Mouse (Mus musculus): ENCODE measurements around the gene Clec11a. TPM values are rescaled to one million over a fixed set of nuclear protein-coding genes. Genes with fewer than 3 reads are reported as not detected.

The Clec11a gene
- polyA plus RNA-seq, 1 experiment from 2014 or later = 4.6 TPM

DNA sequence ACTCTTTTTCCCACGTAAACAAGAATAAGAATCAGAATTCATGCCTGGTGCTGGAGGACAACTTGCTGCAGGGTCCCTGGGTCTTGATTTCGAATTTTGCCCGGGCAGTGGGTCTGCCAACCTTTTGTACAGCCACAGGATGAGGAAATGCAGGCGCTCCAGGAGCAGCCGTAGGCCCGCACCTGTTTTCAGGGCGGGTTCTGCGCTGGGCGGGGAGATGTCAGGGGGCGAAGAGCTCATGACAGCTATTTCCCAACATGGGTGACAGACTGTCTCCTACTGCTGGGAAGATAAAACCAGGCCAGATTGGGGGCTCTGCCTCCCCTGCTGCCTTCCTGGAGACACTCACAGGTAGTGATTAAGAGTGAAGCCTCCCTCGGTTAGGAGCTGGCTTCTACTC is 32.6 kb downstream of the Clec11a start:
- H3K4me3 ChIP-seq (ENCODE audit: low read depth, low read length) = no peak overlapping the region
- H3K4me1 ChIP-seq (ENCODE audit: control insufficient read depth, insufficient read depth, low read length) = no peaks in the 10 kb centered on the region
- no peaks in the 10 kb centered on the region for H3K36me3 ChIP-seq (ENCODE audit: control insufficient read depth, insufficient read depth, low read length)
- 35% methylated on average over 11 of the region's 11 CpGs for WGBS
- no peak for ATAC-seq (ENCODE audit: low read depth)
- H3K27me3 ChIP-seq (ENCODE audit: control insufficient read depth, insufficient read depth, low read length) = no peaks in the 10 kb centered on the region
- H3K4me2 ChIP-seq (ENCODE audit: low read depth, low read length) = no peak overlapping the region
- no peak overlapping the region for H3K27ac ChIP-seq (ENCODE audit: low read depth, low read length)
- H3K9me3 ChIP-seq (ENCODE audit: control insufficient read depth, low read length) = no peaks in the 10 kb centered on the region
- no peak overlapping the region for H3K9ac ChIP-seq (replicated peaks; ENCODE audit: low read depth, low read length)

DNA sequence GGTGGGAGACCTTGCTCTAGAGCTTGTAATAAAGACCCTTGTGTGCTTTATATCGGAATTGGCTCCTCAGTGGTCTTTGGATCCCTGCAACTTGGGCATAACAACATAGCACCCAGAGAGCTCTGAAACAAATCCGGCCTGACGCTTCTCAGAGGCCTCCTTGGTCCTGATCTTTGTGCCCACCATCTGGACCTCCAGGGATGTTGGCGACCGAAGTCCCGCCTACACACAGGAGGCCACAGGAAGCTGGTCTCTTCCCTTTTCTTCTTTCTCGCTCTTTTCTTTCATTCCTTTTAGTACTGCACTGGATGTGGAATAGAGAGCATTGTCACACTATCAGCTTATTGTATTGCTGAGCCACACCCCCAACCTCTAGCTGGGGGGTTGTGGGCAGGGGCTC is 33.3 kb downstream of the Clec11a start:
- H3K4me3 ChIP-seq (ENCODE audit: low read depth, low read length) = no peak overlapping the region
- H3K4me1 ChIP-seq (ENCODE audit: control insufficient read depth, insufficient read depth, low read length) = no peaks in the 10 kb centered on the region
- no peaks in the 10 kb centered on the region for H3K9me3 ChIP-seq (ENCODE audit: control insufficient read depth, low read length)
- no peak for ATAC-seq (ENCODE audit: low read depth)
- no peaks in the 10 kb centered on the region for H3K27me3 ChIP-seq (ENCODE audit: control insufficient read depth, insufficient read depth, low read length)
- no peak overlapping the region for H3K27ac ChIP-seq (ENCODE audit: low read depth, low read length)
- H3K9ac ChIP-seq (replicated peaks; ENCODE audit: low read depth, low read length) = no peak overlapping the region
- WGBS = 59% methylated on average over 7 of the region's 7 CpGs
- no peak overlapping the region for H3K4me2 ChIP-seq (ENCODE audit: low read depth, low read length)
- H3K36me3 ChIP-seq (ENCODE audit: control insufficient read depth, insufficient read depth, low read length) = no peaks in the 10 kb centered on the region

DNA sequence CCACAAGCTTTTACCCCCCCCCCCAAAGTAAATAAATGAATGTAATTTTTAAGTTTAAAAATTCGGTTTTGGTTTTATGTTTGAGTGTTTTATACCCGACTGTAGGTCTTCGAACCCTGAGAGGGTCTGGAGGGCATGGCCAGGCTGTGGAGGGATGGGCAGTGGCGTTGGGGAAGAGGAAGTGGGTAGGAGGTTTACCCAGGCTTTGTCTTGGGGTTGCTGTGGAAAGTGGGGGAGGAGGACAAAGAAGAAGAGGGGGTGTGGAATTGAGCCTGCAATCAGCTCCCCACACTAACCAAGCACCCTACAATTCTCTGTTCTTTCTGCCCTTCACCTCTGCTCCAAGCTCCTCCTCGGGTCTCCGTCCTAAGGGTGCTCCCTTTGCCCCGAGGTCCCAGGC is 34.2 kb downstream of the Clec11a start:
- ATAC-seq (ENCODE audit: low read depth) = no peak
- Histone ChIP-seq H3K27ac (ENCODE audit: low read depth, low read length) (no peak overlapping the region), H3K27me3 (ENCODE audit: control insufficient read depth, insufficient read depth, low read length) (no peaks in the 10 kb centered on the region), H3K36me3 (ENCODE audit: control insufficient read depth, insufficient read depth, low read length) (no peaks in the 10 kb centered on the region), H3K9me3 (ENCODE audit: control insufficient read depth, low read length) (no peaks in the 10 kb centered on the region), H3K4me1 (ENCODE audit: control insufficient read depth, insufficient read depth, low read length) (no peaks in the 10 kb centered on the region), H3K4me2 (ENCODE audit: low read depth, low read length) (no peak overlapping the region), H3K9ac (replicated peaks; ENCODE audit: low read depth, low read length) (no peak overlapping the region), H3K4me3 (ENCODE audit: low read depth, low read length) (no peak overlapping the region)
- 89% methylated on average over 7 of the region's 7 CpGs for WGBS

GRCm38 (mm10) chr7:44271309-44271708 is 35.4 kb downstream of the Clec11a start:
- Histone ChIP-seq H3K4me1 (ENCODE audit: control insufficient read depth, insufficient read depth, low read length) (no peaks in the 10 kb centered on the region), H3K27me3 (ENCODE audit: control insufficient read depth, insufficient read depth, low read length) (no peaks in the 10 kb centered on the region), H3K27ac (ENCODE audit: low read depth, low read length) (no peak overlapping the region), H3K9me3 (ENCODE audit: control insufficient read depth, low read length) (no peaks in the 10 kb centered on the region), H3K9ac (replicated peaks; ENCODE audit: low read depth, low read length) (no peak overlapping the region), H3K4me3 (ENCODE audit: low read depth, low read length) (no peak overlapping the region), H3K36me3 (ENCODE audit: control insufficient read depth, insufficient read depth, low read length) (no peaks in the 10 kb centered on the region), H3K4me2 (ENCODE audit: low read depth, low read length) (no peak overlapping the region)
- 76% methylated on average over 2 of the region's 2 CpGs for WGBS
- ATAC-seq (ENCODE audit: low read depth) = no peak

DNA sequence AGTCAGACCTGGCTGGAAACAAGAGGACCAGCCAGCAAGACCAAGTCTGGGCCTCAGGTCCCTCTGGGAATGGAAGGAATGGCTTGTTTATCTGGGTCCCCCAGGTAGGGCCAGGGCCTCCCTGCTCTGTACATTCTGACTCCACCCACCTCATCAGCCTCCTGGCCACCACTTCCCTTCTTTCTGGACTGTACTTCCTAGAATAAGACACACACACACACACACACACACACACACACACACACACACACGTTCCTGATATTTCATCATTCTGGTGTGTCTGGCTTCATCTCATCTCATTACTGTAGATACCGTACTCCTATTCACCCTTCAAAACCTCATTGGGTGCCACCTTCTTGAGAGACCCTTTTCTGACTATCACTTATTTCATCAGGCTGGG is 37.3 kb downstream of the Clec11a start:
- Histone ChIP-seq H3K9ac (replicated peaks; ENCODE audit: low read depth, low read length) (no peak overlapping the region), H3K27ac (ENCODE audit: low read depth, low read length) (no peak overlapping the region), H3K4me2 (ENCODE audit: low read depth, low read length) (no peak overlapping the region), H3K4me3 (ENCODE audit: low read depth, low read length) (no peak overlapping the region), H3K4me1 (ENCODE audit: control insufficient read depth, insufficient read depth, low read length) (no peaks in the 10 kb centered on the region), H3K9me3 (ENCODE audit: control insufficient read depth, low read length) (no peaks in the 10 kb centered on the region), H3K27me3 (ENCODE audit: control insufficient read depth, insufficient read depth, low read length) (no peaks in the 10 kb centered on the region), H3K36me3 (ENCODE audit: control insufficient read depth, insufficient read depth, low read length) (no peaks in the 10 kb centered on the region)
- ATAC-seq (ENCODE audit: low read depth) = no peak
- 94% methylated on average over 2 of the region's 2 CpGs for WGBS

DNA sequence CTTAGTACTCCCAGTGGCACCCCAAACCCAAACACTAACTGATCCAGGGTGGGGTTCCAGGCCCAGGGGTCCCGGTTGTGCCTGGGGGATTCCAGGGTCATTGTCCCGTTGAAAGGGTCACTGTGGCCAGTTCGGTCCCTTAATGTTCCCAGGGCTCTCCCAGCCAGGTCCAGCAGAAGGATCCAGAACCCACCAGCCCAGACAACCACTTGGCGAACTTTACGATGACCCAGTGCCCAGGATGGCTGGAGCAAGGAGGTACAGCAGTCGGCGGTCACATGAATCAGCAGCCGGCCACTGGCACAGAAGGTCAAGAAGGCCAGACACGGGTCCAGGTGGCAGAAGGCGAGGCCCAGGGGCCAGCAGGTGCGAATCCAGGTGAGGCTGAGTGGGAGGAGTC is 38.6 kb downstream of the Clec11a start:
- Histone ChIP-seq H3K9ac (replicated peaks; ENCODE audit: low read depth, low read length) (no peak overlapping the region), H3K4me3 (ENCODE audit: low read depth, low read length) (no peak overlapping the region), H3K4me1 (ENCODE audit: control insufficient read depth, insufficient read depth, low read length) (peaks cover 4% of the 10 kb centered on the region; the same call in 1 of the 2 replicates), H3K36me3 (ENCODE audit: control insufficient read depth, insufficient read depth, low read length) (no peaks in the 10 kb centered on the region), H3K27ac (ENCODE audit: low read depth, low read length) (no peak overlapping the region), H3K27me3 (ENCODE audit: control insufficient read depth, insufficient read depth, low read length) (no peaks in the 10 kb centered on the region), H3K9me3 (ENCODE audit: control insufficient read depth, low read length) (no peaks in the 10 kb centered on the region), H3K4me2 (ENCODE audit: low read depth, low read length) (no peak overlapping the region)
- WGBS = 83% methylated on average over 11 of the region's 11 CpGs
- no peak for ATAC-seq (ENCODE audit: low read depth)

DNA sequence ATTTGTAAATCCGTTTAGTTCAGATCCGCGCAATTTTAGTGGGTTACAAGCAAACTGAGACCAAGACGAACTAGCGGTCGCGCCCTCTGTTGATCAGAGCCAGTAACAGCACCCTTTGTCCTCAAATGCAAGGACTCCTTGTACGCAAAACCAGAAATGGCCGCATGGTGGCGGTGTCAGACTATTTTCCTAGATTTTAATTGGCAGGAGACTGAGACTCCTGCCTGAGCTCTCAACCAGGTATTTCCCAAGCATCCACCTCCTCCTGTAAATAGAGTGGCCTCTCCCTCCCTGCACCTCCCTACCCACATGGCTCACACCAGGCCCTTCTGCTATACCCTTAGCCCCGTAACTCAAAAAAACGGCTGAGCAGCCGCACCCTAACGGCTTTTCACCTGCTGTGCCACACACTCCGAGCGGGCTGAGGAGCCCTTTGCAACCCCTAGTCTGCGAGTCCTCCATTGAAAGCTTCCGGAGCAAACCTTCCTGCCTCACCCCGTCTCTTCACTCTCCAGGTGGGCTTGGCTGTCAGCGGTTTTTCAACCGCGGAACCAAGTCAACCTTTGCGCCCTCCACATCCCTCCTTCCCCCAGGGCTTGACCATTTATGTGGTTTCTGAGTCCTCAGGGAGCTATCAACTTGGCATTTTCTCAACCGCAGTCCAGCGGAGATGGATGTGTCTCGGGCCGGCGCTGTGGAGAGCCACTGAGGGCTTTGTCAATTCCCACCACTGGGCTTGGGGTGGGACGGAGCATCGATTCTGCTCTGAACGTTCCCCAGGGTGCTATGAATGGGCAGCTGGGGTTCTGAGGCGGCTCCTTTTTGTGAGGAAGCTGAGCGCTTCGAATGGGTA is 43.7 kb downstream of the Clec11a start:
- H3K27ac ChIP-seq (ENCODE audit: low read depth, low read length) = no peak overlapping the region
- ATAC-seq (ENCODE audit: low read depth) = peak; percentile 86
- H3K4me2 ChIP-seq (ENCODE audit: low read depth, low read length) = peak overlapping the region; percentile 44
- H3K4me1 ChIP-seq (ENCODE audit: control insufficient read depth, insufficient read depth, low read length) = peaks cover 4% of the 10 kb centered on the region; the same call in 1 of the 2 replicates
- no peaks in the 10 kb centered on the region for H3K9me3 ChIP-seq (ENCODE audit: control insufficient read depth, low read length)
- peak overlapping the region; percentile 22 for H3K4me3 ChIP-seq (ENCODE audit: low read depth, low read length)
- no peaks in the 10 kb centered on the region for H3K27me3 ChIP-seq (ENCODE audit: control insufficient read depth, insufficient read depth, low read length)
- no peaks in the 10 kb centered on the region for H3K36me3 ChIP-seq (ENCODE audit: control insufficient read depth, insufficient read depth, low read length)
- H3K9ac ChIP-seq (replicated peaks; ENCODE audit: low read depth, low read length) = peak overlapping the region; percentile 33
- 1% methylated on average over 34 of the region's 34 CpGs for WGBS

DNA sequence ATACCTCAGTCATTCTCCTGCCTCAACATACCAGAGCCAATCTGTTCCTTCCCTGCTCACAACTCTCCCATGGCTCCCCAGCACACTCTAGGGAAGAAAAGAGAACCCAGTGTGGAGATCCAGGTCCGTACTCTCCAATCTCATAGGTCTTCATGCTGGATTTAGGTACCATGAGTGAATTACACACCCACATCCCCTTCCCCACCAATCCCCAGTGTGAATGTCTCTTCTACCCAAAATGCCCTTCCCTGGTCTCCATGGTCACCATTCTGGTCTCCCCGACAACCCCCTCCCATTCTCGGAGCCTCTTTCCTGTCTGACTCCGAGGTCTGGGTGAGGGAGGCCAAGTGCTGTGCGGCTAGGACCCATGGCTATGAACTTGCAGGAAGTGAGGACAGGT is 45.6 kb downstream of the Clec11a start, which contains the start of gene Gm15517:
Gene Gm15517, plus strand, starts transcription at position 301 of the 400 bp plus-strand sequence.
- H3K27ac ChIP-seq (ENCODE audit: low read depth, low read length) = no peak within 1 kb of the TSS
- H3K9ac ChIP-seq (replicated peaks; ENCODE audit: low read depth, low read length) = no peak within 1 kb of the TSS
- no peak for ATAC-seq (ENCODE audit: low read depth)
- H3K4me3 ChIP-seq (ENCODE audit: low read depth, low read length) = no peak within 1 kb of the TSS
- no peaks in the 10 kb centered on the region for H3K36me3 ChIP-seq (ENCODE audit: control insufficient read depth, insufficient read depth, low read length)
- H3K27me3 ChIP-seq (ENCODE audit: control insufficient read depth, insufficient read depth, low read length) = no peaks in the 10 kb centered on the region
- WGBS = 51% methylated on average over 5 of the region's 5 CpGs
- H3K9me3 ChIP-seq (ENCODE audit: control insufficient read depth, low read length) = no peaks in the 10 kb centered on the region
- H3K4me2 ChIP-seq (ENCODE audit: low read depth, low read length) = no peak within 1 kb of the TSS
- peaks cover 4% of the 10 kb centered on the region; the same call in 1 of the 2 replicates for H3K4me1 ChIP-seq (ENCODE audit: control insufficient read depth, insufficient read depth, low read length)

DNA sequence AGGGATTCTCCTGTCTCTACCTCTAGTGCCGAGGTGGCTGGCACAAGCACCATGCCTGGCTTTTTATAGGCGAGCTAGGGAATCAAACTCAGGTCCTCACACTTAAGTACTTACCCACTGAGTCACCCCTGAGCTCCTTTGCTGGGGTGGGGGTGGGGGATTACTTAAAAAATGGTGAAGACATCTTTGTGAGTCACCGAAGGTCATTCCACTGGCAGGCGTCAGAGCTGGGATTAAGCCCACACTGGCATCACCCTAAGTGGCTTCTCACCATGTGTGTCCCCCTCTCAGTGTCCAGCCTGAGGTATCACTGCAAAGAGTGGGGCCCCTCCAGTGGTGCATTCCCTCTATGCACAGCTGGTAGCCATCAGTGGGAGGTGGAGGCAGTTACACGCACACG is 46.3 kb downstream of the Clec11a start:
- Histone ChIP-seq H3K27ac (ENCODE audit: low read depth, low read length) (no peak overlapping the region), H3K9me3 (ENCODE audit: control insufficient read depth, low read length) (no peaks in the 10 kb centered on the region), H3K4me2 (ENCODE audit: low read depth, low read length) (no peak overlapping the region), H3K27me3 (ENCODE audit: control insufficient read depth, insufficient read depth, low read length) (no peaks in the 10 kb centered on the region), H3K9ac (replicated peaks; ENCODE audit: low read depth, low read length) (no peak overlapping the region), H3K4me3 (ENCODE audit: low read depth, low read length) (no peak overlapping the region), H3K4me1 (ENCODE audit: control insufficient read depth, insufficient read depth, low read length) (peaks cover 4% of the 10 kb centered on the region; the same call in 1 of the 2 replicates), H3K36me3 (ENCODE audit: control insufficient read depth, insufficient read depth, low read length) (no peaks in the 10 kb centered on the region)
- WGBS = 67% methylated on average over 6 of the region's 6 CpGs
- no peak for ATAC-seq (ENCODE audit: low read depth)

Data from neural tube, embryonic 14.5 days (tissue).